Mouse (Mus musculus) lung, postnatal 0 days (tissue): ENCODE data around the gene Enkur. TPM values are rescaled to one million over a fixed set of nuclear protein-coding genes. Genes with fewer than 3 reads are reported as not detected.

ENCODE experiments used
- ATAC-seq: fragments of 200-750 bp; cut with Nextera tagmentation; 2 replicates; pipeline ENCODE4 v1.8.0; 2017; ENCODE audit warnings: moderate library complexity
- DNase-seq: peaks from one replicate; pipeline ENCODE4 v3.0.0-alpha.2; 2016; ENCODE audit warnings: low spot score
- H3K27ac ChIP-seq: fragments of 300-500 bp; sonication (generic); 2 replicates; pipeline ENCODE4 v1.5.1; 2014; ENCODE audit warnings: antibody characterized with exemption, mild to moderate bottlenecking, low read length, mixed read lengths
- H3K27me3 ChIP-seq: fragments of 300-500 bp; sonication (generic); replicated peaks from 2 replicates; pipeline ENCODE4 v1.6.1; 2014; ENCODE audit warnings: low read length, mixed read lengths; ENCODE audit not compliant: insufficient read depth
- H3K36me3 ChIP-seq: fragments of 300-500 bp; sonication (generic); 2 replicates; pipeline ENCODE4 v1.6.1; 2014; ENCODE audit warnings: low read length, mixed read lengths; ENCODE audit not compliant: insufficient read depth
- H3K4me1 ChIP-seq: fragments of 300-500 bp; sonication (generic); 2 replicates; pipeline ENCODE4 v1.6.1; 2014; ENCODE audit warnings: antibody characterized with exemption, low read depth, low read length, mixed read lengths; ENCODE audit not compliant: insufficient read depth
- H3K4me2 ChIP-seq: fragments of 300-500 bp; sonication (generic); replicated peaks from 2 replicates; pipeline ENCODE4 v1.6.1; 2014; ENCODE audit warnings: low read depth, mild to moderate bottlenecking, low read length, moderate library complexity, mixed read lengths
- H3K4me3 ChIP-seq: fragments of 300-500 bp; sonication (generic); 2 replicates; pipeline ENCODE4 v1.5.1; 2014; ENCODE audit warnings: low read depth, low read length
- H3K9ac ChIP-seq: fragments of 300-500 bp; sonication (generic); replicated peaks from 2 replicates; pipeline ENCODE4 v1.6.1; 2014; ENCODE audit warnings: low read depth, mild to moderate bottlenecking
- H3K9me3 ChIP-seq: fragments of 300-500 bp; sonication (generic); 2 replicates; pipeline ENCODE4 v1.6.1; 2016; ENCODE audit warnings: low read length, mixed read lengths
- CTCF ChIP-seq: IDR thresholded peaks from 2 replicates; pipeline ENCODE4 v1.5.1; 2016; ENCODE audit warnings: antibody characterized with exemption, mild to moderate bottlenecking
- EP300 ChIP-seq: IDR thresholded peaks from 2 replicates; pipeline ENCODE4 v1.6.1; 2016; ENCODE audit warnings: antibody characterized with exemption, mild to moderate bottlenecking, control low read depth
- WGBS: fragments of 180-500 bp; shearing (Covaris S2); extraction: QIAGEN DNeasy Blood & Tissue Kit; methylation state at CpG from one replicate; pipeline ENCODE4 v1.1.7; 2014; 5-methylcytosine and 5-hydroxymethylcytosine counted together
- polyA plus RNA-seq: library from polyadenylated mRNA; unstranded; fragments of >200 nt; fragmentation: Nextera tagmentation; extraction: Ambion mirVana; gene quantifications from 2 replicates; pipeline ENCODE4 v1.2.1, GENCODE M21; 2015

Enkur gene
- polyA plus RNA-seq, 1 experiment from 2014 or later, result 10.2 TPM

GRCm38 (mm10) chr2:21195233-21195632 lies 9.9 kb downstream of the Enkur start:
- Histone ChIP-seq H3K4me2 (no peak overlapping the region), H3K4me1 (no peaks in the 10 kb centered on the region), H3K9me3 (no peaks in the 10 kb centered on the region), H3K9ac (no peak overlapping the region), H3K27me3 (no peaks in the 10 kb centered on the region), H3K36me3 (no peaks in the 10 kb centered on the region), H3K27ac (no peak overlapping the region), H3K4me3 (no peak overlapping the region)
- DNase-seq (no peak), ATAC-seq (no peak)
- TF ChIP-seq CTCF (no peak), EP300 (no peak)
- 73% methylated on average over 5 of the region's 5 CpGs for WGBS

GRCm38 (mm10) chr2:21191232-21191631 lies 13.9 kb downstream of the Enkur start:
- H3K36me3 ChIP-seq, result no peaks in the 10 kb centered on the region
- no peak overlapping the region for H3K4me2 ChIP-seq
- no peaks in the 10 kb centered on the region for H3K4me1 ChIP-seq
- DNase-seq (no peak), ATAC-seq (no peak)
- no peaks in the 10 kb centered on the region for H3K9me3 ChIP-seq
- WGBS, result 53% methylated on average over 1 of the region's 1 CpGs
- TF ChIP-seq EP300, result no peak
- TF ChIP-seq CTCF, result no peak
- no peaks in the 10 kb centered on the region for H3K27me3 ChIP-seq
- no peak overlapping the region for H3K27ac ChIP-seq
- no peak overlapping the region for H3K4me3 ChIP-seq
- H3K9ac ChIP-seq, result no peak overlapping the region

GRCm38 (mm10) chr2:21188610-21189009 lies 16.6 kb downstream of the Enkur start:
- DNase-seq, result peak; percentile 35
- TF ChIP-seq CTCF, result peak; percentile 22; the same call in 1 of the 2 replicates
- TF ChIP-seq EP300, result no peak
- H3K4me2 ChIP-seq, result no peak overlapping the region

GRCm38 (mm10) chr2:21187576-21187975 lies 17.6 kb downstream of the Enkur start:
- H3K4me2 ChIP-seq, result no peak overlapping the region
- H3K27me3 ChIP-seq, result no peaks in the 10 kb centered on the region
- 36% methylated on average over 7 of the region's 7 CpGs for WGBS
- ATAC-seq (no peak), DNase-seq (peak; percentile 63)
- TF ChIP-seq EP300, result no peak
- peak; percentile 85 for TF ChIP-seq CTCF
- H3K9ac ChIP-seq, result no peak overlapping the region
- H3K36me3 ChIP-seq, result no peaks in the 10 kb centered on the region
- no peak overlapping the region for H3K27ac ChIP-seq
- H3K4me1 ChIP-seq, result no peaks in the 10 kb centered on the region
- H3K9me3 ChIP-seq, result no peaks in the 10 kb centered on the region
- H3K4me3 ChIP-seq, result no peak overlapping the region

More at GRCm38 (mm10) chr2:21188610-21189009, 16.6 kb downstream of the Enkur start:
- H3K27me3 ChIP-seq, result no peaks in the 10 kb centered on the region
- 67% methylated on average over 4 of the region's 4 CpGs for WGBS
- no peak overlapping the region for H3K4me3 ChIP-seq
- no peak for ATAC-seq
- H3K36me3 ChIP-seq, result no peaks in the 10 kb centered on the region
- H3K9ac ChIP-seq, result no peak overlapping the region
- H3K9me3 ChIP-seq, result no peaks in the 10 kb centered on the region
- H3K27ac ChIP-seq, result no peak overlapping the region
- no peaks in the 10 kb centered on the region for H3K4me1 ChIP-seq

GRCm38 (mm10) chr2:21182811-21183210 lies 22.4 kb downstream of the Enkur start:
- Histone ChIP-seq H3K9ac (no peak overlapping the region), H3K4me2 (no peak overlapping the region), H3K4me3 (no peak overlapping the region), H3K36me3 (no peaks in the 10 kb centered on the region), H3K4me1 (no peaks in the 10 kb centered on the region), H3K9me3 (no peaks in the 10 kb centered on the region), H3K27ac (no peak overlapping the region), H3K27me3 (no peaks in the 10 kb centered on the region)
- ATAC-seq (peak; percentile 73), DNase-seq (peak; percentile 53)
- no peak for TF ChIP-seq EP300
- no peak for TF ChIP-seq CTCF
- WGBS, result 52% methylated on average over 1 of the region's 1 CpGs

- no peaks in the 10 kb centered on the region for H3K9me3 ChIP-seq
- no peak for DNase-seq
- WGBS, result 94% methylated on average over 5 of the region's 5 CpGs
- H3K9ac ChIP-seq, result no peak overlapping the region
- no peak for ATAC-seq
- TF ChIP-seq CTCF (no peak), EP300 (no peak)
- H3K36me3 ChIP-seq, result no peaks in the 10 kb centered on the region
- H3K4me3 ChIP-seq, result no peak overlapping the region
- no peak overlapping the region for H3K4me2 ChIP-seq
- H3K4me1 ChIP-seq, result no peaks in the 10 kb centered on the region
- H3K27me3 ChIP-seq, result no peaks in the 10 kb centered on the region
- H3K27ac ChIP-seq, result no peak overlapping the region
Observed at GRCm38 (mm10) chr2:21179136-21179535, 26.0 kb downstream of the Enkur start.

- Histone ChIP-seq H3K4me1 (no peaks in the 10 kb centered on the region), H3K9ac (no peak overlapping the region), H3K9me3 (no peaks in the 10 kb centered on the region), H3K36me3 (no peaks in the 10 kb centered on the region), H3K27me3 (no peaks in the 10 kb centered on the region), H3K4me2 (no peak overlapping the region), H3K4me3 (no peak overlapping the region), H3K27ac (no peak overlapping the region)
- ATAC-seq (no peak), DNase-seq (no peak)
- 68% methylated on average over 3 of the region's 3 CpGs for WGBS
- no peak for TF ChIP-seq CTCF
- TF ChIP-seq EP300, result no peak
Observed at GRCm38 (mm10) chr2:21172797-21173196, 32.4 kb downstream of the Enkur start.
